Mouse (Mus musculus) macrophage (primary cell): ENCODE data around the gene Kif2a. TPM values are rescaled to one million over a fixed set of nuclear protein-coding genes. Genes with fewer than 3 reads are reported as not detected.

Experiments used
- H3K27ac ChIP-seq: fragments of 350-480 bp; formaldehyde crosslinking; 2 replicates; pipeline ENCODE4 v1.9.0; 2021
- H3K36me3 ChIP-seq: fragments of 350-480 bp; formaldehyde crosslinking; 2 replicates; pipeline ENCODE4 v1.9.0; 2021; ENCODE audit errors: inconsistent target
- H3K4me3 ChIP-seq: fragments of 350-480 bp; formaldehyde crosslinking; 2 replicates; pipeline ENCODE4 v1.9.0; 2021; ENCODE audit errors: inconsistent target
- H3K79me2 ChIP-seq: fragments of 350-480 bp; formaldehyde crosslinking; 2 replicates; pipeline ENCODE4 v1.9.0; 2021; ENCODE audit errors: inconsistent target
- WGBS: methylation state at CpG from one replicate; pipeline ENCODE4 v1.1.7; 2026; ENCODE audit warnings: inconsistent platforms; ENCODE audit not compliant: missing documents; 5-methylcytosine and 5-hydroxymethylcytosine counted together
- polyA plus RNA-seq: library from polyadenylated mRNA; stranded (reverse); fragments of 250-400 nt; gene quantifications from 3 replicates; pipeline ENCODE4 v1.2.4, GENCODE M21; 2018; ENCODE audit warnings: inconsistent platforms
- total RNA-seq, 78 experiments: library from RNA; depleted of rRNA; stranded (reverse); fragments of 250-400 nt; gene quantifications; 1 replicate in 9 of 78; 2 replicates in 24 of 78; 3 replicates in 43 of 78; 4 replicates in 2 of 78; pipeline ENCODE4 v1.2.4; 2018; ENCODE audit warnings: inconsistent platforms in 56 of 78

Kif2a gene
- 10 to 100 TPM in 25 of 26 experiments, 1 to 10 TPM in 1; 8.3 to 43.6 (median 30.5) TPM for total RNA-seq (2018; cell fraction: chromatin; rRNA removed)
- 10 to 100 TPM; 22.0 to 34.2 (median 25.7) TPM for total RNA-seq (2018; cell fraction: cytosol; rRNA removed)
- total RNA-seq (2018; cell fraction: nucleus; rRNA removed): 10 to 100 TPM; 11.3 to 46.7 (median 22.5) TPM
- 18.2 to 22.6 TPM (median 22.4 TPM) in 3 replicates for polyA plus RNA-seq

DNA sequence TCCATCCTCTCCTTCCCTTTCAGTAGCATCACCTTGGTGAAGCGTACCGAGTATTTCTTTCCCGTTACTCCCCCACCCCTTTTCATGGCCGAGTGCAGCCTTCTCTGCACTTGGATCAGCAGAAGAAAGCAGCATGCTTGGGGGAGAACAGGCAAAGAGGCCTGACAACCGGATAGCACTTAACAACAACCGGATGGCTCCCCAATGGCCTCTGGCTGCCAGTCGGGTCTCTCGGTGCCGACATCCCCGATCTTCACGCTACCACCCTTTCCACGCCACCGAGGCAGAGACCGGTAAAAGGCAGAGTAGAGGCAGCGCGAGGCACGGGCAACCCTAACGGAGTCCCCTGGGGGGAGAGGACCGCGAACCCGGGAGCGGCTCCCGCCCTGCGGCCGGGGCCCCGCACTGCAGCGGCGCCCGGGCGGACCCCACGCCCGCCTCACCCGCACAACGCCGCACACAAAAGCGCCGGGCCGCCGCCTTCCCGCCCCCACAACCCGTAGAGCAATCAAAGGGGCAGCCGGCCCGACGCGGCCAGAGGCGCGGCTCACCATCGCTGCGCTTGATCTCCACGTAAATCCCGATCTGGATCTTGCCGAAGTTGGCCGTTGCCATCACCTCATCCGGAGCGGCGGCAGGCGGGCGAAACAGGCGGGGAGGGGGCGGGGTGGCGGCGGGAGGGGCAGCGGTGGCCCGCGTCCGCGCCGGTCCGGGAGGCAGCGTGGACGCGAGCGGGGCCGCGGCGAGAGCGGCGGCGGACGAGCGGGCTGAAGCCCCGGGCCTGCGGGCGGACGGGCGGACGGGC is at the start of gene Kif2a:
Gene Kif2a, minus strand, starts transcription at position 666 of the 805 bp plus-strand sequence.
- Histone ChIP-seq H3K4me3 (peak within 1 kb of the TSS; percentile 85), H3K36me3 (no peaks in the 10 kb centered on the region), H3K79me2 (peaks cover 49% of the 10 kb centered on the region), H3K27ac (peak within 1 kb of the TSS; percentile 66)
- under 1% methylated on average over 72 of the region's 87 CpGs for WGBS

DNA sequence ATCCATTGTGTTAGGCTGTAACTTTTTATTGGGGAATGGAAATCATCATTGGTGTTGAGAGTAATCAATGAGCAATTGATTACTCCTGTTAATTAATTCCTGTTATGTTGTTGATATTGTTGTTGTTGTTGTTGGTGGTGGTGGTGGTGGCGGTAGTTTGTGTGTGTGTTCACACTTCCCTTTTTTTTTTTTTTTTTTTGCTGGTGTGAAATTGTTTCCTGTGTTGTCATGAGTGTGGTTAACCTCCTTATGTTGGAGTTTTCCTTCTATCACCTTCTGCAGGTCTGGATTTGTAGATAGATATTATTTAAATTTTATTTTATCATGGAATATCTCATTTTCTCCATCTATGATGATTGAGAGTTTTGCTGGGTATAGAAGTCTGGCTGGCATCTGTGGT is 47.1 kb upstream of the Kif2a start:
- no peak overlapping the region for H3K4me3 ChIP-seq
- no peaks in the 10 kb centered on the region for H3K79me2 ChIP-seq
- WGBS: 40% methylated on average over 1 of the region's 1 CpGs
- H3K27ac ChIP-seq: no peak overlapping the region
- H3K36me3 ChIP-seq: no peaks in the 10 kb centered on the region

DNA sequence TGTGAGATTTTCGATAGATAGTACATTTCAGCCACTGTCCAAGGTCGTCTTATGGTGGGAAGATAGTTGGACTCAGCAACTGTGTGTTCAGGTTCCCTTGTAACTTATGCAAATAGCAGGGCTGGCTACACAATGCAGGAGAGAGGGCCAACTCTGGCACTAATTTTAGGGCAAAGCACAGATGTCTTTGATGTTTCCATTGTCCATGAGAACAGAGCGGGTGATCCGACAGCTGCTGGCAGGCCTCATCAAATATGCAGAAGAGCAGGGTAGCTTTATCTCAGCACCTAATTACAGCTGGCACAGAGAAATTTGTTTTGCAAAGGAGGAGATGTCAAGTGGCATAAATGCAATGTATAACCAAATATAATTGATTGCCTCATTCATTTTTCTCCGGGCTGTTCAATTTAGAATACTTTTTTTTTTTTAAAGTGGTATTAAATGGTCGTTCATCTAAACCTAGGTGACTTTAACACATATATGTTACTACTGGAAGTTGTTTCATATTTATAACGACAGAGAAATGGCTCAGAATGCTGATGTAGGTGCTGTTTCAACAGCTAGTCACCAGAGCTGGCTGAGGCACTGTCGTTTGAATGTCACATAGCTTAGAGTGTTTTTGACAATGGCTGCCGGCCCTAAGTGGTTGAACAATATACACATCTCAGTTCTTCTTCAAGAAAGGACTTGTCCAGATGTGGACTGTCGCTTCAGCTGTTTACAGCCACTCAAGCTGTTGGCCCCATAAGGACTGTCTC is 43.4 kb upstream of the Kif2a start:
- H3K4me3 ChIP-seq: no peak overlapping the region
- H3K79me2 ChIP-seq: no peaks in the 10 kb centered on the region
- H3K36me3 ChIP-seq: no peaks in the 10 kb centered on the region
- no peak overlapping the region for H3K27ac ChIP-seq
- 91% methylated on average over 10 of the region's 10 CpGs for WGBS

DNA sequence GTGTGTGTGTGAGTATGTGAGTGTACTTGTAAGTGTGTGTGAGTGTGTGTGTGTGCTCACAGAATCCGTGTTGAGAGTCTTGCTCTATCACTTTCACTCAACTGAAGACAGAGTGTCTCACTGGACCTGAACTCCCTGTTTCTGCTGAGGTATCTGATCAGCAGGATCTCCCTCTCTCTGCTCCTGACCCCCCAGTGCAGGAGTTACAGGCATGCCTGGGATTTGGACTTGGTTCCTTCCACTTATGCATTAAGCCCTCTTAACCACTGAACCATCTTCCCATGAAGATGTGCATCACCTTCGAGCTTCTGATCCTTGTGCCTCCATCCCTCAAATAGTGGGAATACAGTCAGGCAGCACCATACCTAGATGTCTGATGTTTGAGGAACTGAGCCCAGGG is 42.3 kb upstream of the Kif2a start:
- no peaks in the 10 kb centered on the region for H3K79me2 ChIP-seq
- WGBS: 95% methylated on average over 2 of the region's 2 CpGs
- no peak overlapping the region for H3K27ac ChIP-seq
- no peak overlapping the region for H3K4me3 ChIP-seq
- H3K36me3 ChIP-seq: no peaks in the 10 kb centered on the region

DNA sequence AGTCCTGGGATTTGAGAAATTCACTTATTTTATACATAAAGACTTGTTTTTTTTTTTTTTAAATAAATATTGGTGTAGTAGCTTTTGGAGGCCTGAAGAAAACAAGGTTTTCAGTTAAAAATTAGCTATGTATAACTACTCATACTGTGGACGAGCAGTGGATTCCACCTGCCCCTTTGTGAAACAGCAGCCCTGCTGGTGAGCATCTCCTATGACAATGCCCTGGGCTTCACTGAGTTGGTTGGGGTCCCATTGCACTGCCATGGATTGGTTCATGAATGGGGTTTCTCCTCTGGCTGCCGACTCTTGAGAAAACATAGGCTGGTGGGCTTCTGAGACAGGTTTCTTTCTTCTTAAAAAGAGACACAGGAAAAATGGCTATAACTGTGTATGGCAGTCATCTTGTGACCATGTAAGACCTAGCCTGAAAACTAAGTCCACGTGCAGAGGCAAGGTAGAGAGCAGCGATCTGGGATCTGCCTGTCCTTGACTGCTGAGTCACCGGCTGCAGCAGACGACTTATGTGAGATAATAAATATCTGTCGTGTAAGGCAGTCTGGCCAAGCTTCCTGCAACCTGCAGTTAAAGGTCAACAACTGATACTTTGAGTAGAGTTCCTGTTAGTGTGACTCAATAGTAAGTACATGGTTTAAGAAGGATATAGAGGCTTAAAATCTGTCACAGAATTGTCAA is 41.3 kb upstream of the Kif2a start:
- no peaks in the 10 kb centered on the region for H3K36me3 ChIP-seq
- WGBS: 37% methylated on average over 7 of the region's 7 CpGs
- no peak overlapping the region for H3K4me3 ChIP-seq
- no peak overlapping the region for H3K27ac ChIP-seq
- no peaks in the 10 kb centered on the region for H3K79me2 ChIP-seq

DNA sequence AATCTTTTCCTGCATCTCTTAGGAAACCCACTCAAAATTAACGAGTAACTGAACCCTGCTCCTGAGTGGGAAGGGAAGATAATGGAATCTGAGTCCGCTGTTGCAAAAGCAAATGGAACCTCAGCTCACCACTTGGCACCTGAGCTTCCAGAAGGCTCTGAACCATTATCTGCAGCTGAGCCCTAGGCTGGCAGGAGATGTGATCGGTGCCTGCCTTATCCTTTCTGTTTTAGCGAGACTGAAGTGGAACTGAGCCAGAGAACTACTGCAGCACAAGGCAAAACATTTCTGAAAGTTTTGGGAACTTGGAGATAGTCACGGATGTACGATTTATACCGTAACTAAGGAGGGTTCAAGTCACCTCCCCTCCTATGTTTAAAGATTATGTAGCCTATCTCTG is 38.2 kb upstream of the Kif2a start:
- H3K36me3 ChIP-seq: no peaks in the 10 kb centered on the region
- WGBS: 88% methylated on average over 7 of the region's 7 CpGs
- no peaks in the 10 kb centered on the region for H3K79me2 ChIP-seq
- no peak overlapping the region for H3K27ac ChIP-seq
- no peak overlapping the region for H3K4me3 ChIP-seq

DNA sequence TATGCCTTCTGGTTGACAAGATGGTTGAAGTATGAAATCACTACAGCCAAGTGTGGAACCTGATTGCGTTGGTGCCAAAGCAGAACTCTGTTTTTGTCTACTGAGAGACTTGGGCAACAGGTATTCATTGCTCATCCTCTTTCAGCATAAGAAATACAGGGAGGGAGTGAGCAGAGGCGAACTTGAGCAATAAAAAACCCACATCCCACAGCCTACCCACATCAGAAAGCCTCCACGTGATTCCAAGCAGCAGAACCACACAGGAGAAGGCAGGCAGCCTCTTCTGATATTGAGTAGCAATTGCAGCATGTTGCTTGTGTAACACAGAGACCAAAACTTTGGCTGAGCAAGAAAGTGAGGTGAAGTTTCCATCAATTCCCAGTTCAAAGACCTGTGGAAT is 37.5 kb upstream of the Kif2a start:
- Histone ChIP-seq H3K4me3 (no peak overlapping the region), H3K27ac (no peak overlapping the region)
- 27% methylated on average over 3 of the region's 3 CpGs for WGBS

DNA sequence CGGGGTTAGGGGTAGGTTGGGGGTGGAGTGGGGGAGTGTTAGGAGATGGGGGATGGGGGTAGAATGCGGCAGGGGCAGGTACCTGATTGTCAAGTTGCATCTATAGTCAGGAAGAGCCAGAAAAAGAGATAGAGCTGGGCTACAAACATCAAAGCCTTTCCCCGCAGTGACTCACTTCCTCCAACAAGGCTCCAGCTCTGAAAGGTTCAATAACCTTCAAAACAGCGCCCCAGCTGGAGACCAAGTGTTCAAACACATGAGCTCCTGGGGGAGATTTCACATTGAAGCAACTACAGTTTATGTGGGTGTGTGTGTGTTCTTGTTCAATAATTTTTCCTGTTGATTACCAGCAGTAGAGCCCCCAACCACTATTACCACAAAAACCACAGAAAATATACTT is 34.4 kb upstream of the Kif2a start:
- no peaks in the 10 kb centered on the region for H3K36me3 ChIP-seq
- WGBS: 35% methylated on average over 4 of the region's 4 CpGs
- no peak overlapping the region for H3K27ac ChIP-seq
- H3K4me3 ChIP-seq: no peak overlapping the region
- no peaks in the 10 kb centered on the region for H3K79me2 ChIP-seq

More for the DNA sequence above, 37.5 kb upstream of the Kif2a start:
- Histone ChIP-seq H3K36me3 (no peaks in the 10 kb centered on the region), H3K79me2 (no peaks in the 10 kb centered on the region)

DNA sequence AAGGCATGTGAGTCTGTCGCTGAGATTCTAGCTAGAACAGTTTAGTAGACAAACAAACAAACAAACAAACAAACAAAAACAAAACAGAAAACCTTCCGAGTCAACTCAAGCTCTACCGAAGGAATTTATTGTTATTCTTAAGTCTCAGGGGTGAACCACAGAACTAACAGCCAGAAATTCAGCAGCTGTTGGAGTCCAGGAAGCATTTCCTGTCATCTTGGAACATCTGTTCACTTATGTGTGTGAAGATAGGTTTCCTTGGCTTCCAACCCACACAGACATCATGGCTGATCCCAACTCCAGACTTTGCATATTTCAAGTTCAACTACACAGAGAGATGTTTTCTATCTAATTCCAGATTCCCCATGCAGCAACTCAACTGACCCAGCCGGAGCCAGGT is 32.6 kb upstream of the Kif2a start:
- H3K79me2 ChIP-seq: no peaks in the 10 kb centered on the region
- H3K27ac ChIP-seq: no peak overlapping the region
- no peaks in the 10 kb centered on the region for H3K36me3 ChIP-seq
- no peak overlapping the region for H3K4me3 ChIP-seq
- WGBS: 88% methylated on average over 4 of the region's 4 CpGs

DNA sequence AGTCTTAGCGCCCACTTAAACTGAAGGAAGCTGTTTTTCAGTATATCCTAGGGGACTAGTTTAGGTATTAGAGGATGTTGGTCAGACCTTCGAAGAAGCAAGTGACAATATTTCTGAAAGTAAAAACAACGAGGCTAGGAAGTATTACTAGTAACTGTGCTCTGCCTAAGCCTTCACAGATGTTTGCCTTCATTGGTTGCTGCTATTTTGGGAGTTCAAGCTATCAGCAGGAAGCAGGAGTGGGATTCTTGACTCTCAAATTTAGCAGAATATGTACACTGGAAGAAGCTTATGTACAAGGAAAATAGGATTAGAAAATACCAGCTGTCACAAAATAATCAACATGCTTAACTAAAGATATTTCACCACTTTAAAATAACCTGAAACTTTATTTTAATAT is 29.4 kb upstream of the Kif2a start:
- Histone ChIP-seq H3K4me3 (no peak overlapping the region), H3K36me3 (no peaks in the 10 kb centered on the region), H3K79me2 (no peaks in the 10 kb centered on the region), H3K27ac (no peak overlapping the region)
- WGBS: 47% methylated on average over 3 of the region's 3 CpGs

DNA sequence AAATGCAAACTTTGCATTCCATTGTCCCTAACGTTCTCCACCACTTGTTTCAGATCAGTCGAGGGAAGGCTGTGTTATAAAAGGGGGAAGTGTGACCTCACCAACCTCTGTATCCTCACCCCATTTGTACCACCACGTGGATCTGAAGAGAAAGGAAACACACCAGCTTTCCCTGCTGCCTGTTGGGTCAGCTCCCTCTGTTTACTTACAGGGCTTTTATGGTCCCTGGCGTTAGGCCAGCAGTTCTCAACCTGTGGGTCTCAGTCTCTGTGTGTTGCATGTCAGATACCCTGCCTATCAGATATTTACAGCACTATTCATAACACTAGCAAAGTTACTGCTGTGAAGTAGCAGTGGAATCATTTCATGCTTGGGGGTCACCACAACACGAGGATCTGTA is 22.3 kb upstream of the Kif2a start:
- no peaks in the 10 kb centered on the region for H3K36me3 ChIP-seq
- WGBS: 11% methylated on average over 5 of the region's 5 CpGs
- peak overlapping the region; percentile 5; the same call in 1 of the 2 replicates for H3K27ac ChIP-seq
- H3K4me3 ChIP-seq: no peak overlapping the region
- H3K79me2 ChIP-seq: no peaks in the 10 kb centered on the region

DNA sequence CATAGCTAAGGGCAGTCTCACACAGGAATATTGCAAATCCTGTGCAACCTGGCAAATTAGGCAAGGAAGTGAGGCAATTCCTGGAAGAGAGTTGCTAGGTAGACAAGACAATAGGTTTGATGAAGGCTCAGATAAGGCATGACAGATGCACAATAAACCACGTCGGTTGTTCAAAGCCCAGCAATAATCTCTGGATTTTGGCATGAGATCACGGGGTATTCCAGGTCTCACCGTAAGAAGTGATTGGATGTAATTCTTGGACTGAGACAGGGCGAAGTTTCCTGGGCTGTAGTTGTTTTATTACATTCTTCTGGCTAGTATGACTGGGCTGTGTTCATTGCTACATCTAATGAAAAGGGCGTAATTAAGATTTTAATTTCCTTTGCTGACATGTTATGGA is 20.6 kb upstream of the Kif2a start:
- WGBS: 95% methylated on average over 6 of the region's 6 CpGs
- no peaks in the 10 kb centered on the region for H3K36me3 ChIP-seq
- H3K27ac ChIP-seq: no peak overlapping the region
- no peak overlapping the region for H3K4me3 ChIP-seq
- no peaks in the 10 kb centered on the region for H3K79me2 ChIP-seq

DNA sequence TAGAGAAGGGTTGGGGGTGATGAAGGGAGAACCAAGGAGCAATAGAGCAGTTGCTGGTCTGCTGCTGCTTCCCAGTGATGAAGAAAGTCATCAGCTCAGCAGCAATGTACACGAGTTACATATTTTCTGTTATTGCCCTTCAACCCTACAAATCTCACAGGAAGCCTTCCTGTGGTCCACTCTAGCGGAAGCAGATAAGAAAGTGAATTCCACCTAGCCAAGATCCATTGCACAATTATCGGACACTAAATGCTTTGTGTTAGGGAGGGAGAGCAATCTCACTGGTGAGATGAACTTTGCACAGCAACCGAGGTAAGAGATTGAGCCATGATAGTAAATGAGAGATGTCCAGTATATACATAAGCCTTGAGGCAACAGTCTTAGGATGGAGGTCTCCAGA is 17.6 kb upstream of the Kif2a start:
- no peaks in the 10 kb centered on the region for H3K36me3 ChIP-seq
- H3K4me3 ChIP-seq: no peak overlapping the region
- no peak overlapping the region for H3K27ac ChIP-seq
- H3K79me2 ChIP-seq: no peaks in the 10 kb centered on the region
- 68% methylated on average over 4 of the region's 4 CpGs for WGBS

DNA sequence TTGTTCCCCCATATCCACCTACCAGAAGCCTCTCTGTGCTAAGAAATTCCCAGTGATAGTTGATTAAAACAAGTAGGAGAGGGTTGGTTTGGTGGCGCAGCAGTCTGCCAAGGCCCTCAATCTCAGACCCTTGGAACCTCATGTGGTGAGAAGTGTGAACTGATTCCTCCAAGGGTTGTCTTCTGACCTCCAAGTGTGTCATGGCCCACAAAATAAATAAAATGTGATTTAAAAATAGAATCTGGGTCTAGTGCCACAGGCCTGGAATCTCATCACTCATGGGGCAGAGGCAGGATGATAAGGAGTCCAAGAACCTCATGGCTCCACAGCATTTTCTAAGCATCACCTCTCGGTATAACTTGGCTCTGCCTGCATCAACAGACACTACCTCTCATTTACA is 16.4 kb upstream of the Kif2a start:
- WGBS: 100% methylated on average over 2 of the region's 2 CpGs
- Histone ChIP-seq H3K27ac (no peak overlapping the region), H3K79me2 (no peaks in the 10 kb centered on the region), H3K4me3 (no peak overlapping the region), H3K36me3 (no peaks in the 10 kb centered on the region)
